Mouse (Mus musculus): ENCODE results near the gene Prss8.
"Not testable (repeated sequence)": the region's sequence is repeated elsewhere in the genome, so short reads cannot be mapped to it uniquely, and the experiment has no call there.

The Prss8 gene

GRCm38 (mm10) chr7:127895891-127896290 lies 34.0 kb downstream of the Prss8 start:
- DNase-seq (ENCODE audit: low spot score in 2 of 2), result not testable (repeated sequence)

DNA sequence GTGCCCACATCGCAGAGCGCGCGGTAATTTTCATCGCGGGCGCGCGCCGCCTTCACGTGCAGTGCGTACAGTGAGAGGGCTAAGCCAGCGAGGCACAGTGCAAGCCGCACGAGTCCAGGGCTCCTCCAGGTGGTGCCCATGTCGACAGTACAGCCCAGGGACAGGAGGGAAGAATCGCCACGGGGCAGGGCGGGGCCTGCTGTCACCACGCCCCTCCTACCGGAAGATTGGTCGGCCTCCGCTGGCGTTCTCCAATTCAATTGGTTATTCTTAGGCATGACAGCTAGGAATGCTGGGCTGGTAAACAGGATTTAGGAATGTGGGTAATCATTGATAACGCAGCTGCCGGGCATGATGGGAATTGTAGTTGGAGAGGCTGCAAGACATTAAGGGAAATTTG lies 34.5 kb downstream of the Prss8 start, which contains the start of the genes Gm21974 and Vkorc1:
Gene Gm21974 (minus strand): TSS at position 13 of the 400 bp plus-strand sequence.
Gene Vkorc1 (minus strand): TSS at position 176 of the 400 bp plus-strand sequence.
- peak; percentile 96 to 97 for DNase-seq (ENCODE audit: low spot score in 2 of 2)

DNA sequence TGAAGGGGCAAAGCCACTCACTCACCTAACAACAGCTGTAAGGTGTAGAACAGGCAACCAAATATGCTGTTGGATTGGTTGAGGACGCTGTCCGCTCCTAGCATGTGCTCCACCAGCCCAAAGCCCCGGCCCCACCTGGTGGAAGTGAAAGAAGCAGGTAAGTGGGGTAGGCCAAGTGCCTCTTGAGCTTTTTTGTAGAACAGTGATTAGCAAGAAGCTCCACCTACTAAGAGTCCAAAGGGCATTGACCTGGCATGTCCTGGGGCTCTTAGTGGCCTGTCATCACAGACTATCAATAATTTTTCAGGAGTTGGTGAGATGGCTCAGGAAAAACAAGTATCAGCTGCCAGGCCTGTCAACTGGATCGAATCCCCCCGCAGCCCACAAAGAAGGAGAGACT lies 35.4 kb downstream of the Prss8 start:
- DNase-seq (ENCODE audit: low spot score in 2 of 2), result no peak

GRCm38 (mm10) chr7:127890798-127891197 lies 39.1 kb downstream of the Prss8 start, which contains the start of gene Prss53:
Prss53 (minus strand) TSS chr7:127890970.
- DNase-seq (ENCODE audit: low spot score in 2 of 2), result no peak

- no peak for DNase-seq (ENCODE audit: low spot score in 2 of 2)
These were observed 41.1 kb downstream of the Prss8 start for GRCm38 (mm10) chr7:127888821-127889220.

DNA sequence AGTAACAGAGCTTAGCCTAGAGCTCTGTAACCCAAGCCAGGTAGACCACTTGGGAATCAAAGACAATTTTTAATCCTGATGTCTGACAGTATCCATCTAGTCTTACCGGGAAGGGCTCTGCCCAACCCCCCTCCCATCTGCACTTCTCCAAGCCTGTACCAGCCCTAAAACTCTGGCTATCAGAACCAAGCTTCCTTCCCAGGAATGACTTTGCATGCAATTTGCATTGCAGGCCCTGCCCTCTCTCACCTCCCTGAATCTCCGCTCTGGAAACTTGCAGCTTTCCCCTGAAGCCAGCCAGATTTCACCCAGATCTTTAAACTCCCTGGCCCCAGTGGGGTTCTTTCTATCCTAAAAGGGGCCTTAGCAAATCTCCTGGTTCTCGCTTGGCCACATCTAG lies 42.1 kb downstream of the Prss8 start:
- no peak for DNase-seq (ENCODE audit: low spot score in 2 of 2)

DNA sequence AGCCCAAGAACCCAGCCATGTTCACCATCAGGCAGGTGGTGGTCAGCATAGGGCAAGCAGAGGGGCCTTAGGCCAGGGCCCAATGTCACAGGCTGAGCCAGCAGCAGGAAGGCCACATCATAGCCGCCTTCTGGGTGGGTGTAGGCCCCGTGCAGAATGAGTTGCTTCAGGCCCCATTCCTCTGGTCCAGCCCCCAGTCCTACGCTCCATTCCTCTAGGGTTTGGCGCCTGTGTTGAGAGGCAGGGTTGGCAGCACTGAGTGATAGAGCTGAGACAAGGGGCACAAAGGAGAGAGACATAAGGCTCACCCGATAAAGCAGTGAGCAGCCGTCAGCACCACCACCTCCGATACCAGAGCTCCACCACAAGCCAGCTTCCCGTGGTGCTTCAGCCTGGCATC lies 42.7 kb downstream of the Prss8 start:
- no peak for DNase-seq (ENCODE audit: low spot score in 2 of 2)

DNA sequence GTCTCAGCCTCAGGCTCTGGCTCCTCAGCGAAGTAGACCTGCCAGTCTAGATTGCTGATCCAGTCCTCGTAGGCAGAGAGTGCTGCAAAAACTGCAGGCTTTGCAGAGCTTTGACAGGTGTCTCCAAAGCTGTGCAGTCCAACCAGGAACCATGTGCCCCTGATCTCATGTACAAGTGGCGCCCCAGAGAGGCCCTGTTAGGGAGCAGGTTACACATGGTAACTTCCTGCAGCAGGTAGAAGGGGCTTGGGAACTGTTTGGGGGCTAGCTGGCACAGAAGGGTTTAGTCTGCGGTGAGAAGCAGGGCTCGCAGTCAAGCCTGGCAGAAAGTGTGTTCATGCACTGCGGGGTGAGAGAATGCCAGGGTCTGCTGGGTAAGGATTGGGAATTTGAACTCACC lies 43.4 kb downstream of the Prss8 start:
- DNase-seq (ENCODE audit: low spot score in 2 of 2), result no peak

DNA sequence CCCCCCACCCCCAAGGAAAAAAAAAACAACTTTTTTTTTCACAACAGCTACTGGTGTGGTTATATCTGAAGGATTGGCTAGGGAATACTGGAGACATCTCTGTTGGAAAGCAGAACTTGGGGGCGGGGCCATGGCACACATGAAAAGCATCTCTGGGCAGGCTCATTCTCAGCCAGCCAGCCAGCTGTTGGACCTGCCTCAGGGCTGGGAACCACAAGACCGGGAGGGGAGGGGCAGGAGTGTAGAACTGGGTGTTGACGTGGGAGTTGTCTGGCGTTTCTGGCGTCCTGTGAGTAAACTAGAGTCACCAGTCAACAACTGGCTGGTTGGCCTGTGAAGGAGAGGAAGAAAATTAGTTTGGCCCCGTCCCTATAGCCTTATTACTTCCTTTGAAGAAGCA lies 44.0 kb downstream of the Prss8 start:
- no peak for DNase-seq (ENCODE audit: low spot score in 2 of 2)

DNA sequence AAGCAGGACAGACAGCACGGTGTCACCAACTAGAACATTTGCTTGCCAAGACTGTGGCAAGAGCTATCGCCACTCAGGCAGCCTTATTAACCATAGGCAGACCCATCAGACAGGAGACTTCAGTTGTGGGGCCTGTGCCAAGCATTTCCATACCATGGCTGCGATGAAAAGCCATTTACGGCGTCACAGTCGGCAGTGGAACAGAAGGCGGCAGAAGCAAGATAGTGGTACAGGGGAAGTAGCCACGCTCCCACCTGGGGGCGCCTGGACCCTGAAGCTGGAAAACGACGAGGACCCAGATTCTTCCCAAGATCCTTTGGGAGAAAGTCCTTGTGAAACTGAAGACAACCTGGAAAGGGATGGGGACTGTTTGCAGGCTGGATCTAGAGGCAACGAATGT lies 49.5 kb downstream of the Prss8 start:
- no peak for DNase-seq (ENCODE audit: low spot score in 2 of 2)

DNA sequence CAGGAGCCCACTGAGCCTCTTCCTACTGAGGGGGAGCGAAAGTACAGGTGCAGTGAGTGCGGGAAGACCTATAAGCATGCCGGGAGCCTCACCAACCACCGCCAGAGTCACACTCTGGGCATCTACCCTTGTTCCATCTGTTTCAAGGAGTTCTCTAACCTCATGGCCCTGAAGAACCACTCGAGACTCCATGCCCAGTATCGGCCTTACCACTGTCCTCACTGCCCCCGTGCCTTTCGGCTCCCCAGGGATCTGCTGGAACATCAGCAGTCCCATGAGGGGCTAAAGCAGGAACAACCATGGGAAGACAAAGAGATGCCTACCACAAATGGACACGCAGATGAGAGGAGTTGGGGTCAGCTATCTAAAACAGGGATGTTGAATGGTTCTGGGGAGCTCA lies 50.6 kb downstream of the Prss8 start:
- DNase-seq (ENCODE audit: low spot score in 2 of 2), result no peak

DNA sequence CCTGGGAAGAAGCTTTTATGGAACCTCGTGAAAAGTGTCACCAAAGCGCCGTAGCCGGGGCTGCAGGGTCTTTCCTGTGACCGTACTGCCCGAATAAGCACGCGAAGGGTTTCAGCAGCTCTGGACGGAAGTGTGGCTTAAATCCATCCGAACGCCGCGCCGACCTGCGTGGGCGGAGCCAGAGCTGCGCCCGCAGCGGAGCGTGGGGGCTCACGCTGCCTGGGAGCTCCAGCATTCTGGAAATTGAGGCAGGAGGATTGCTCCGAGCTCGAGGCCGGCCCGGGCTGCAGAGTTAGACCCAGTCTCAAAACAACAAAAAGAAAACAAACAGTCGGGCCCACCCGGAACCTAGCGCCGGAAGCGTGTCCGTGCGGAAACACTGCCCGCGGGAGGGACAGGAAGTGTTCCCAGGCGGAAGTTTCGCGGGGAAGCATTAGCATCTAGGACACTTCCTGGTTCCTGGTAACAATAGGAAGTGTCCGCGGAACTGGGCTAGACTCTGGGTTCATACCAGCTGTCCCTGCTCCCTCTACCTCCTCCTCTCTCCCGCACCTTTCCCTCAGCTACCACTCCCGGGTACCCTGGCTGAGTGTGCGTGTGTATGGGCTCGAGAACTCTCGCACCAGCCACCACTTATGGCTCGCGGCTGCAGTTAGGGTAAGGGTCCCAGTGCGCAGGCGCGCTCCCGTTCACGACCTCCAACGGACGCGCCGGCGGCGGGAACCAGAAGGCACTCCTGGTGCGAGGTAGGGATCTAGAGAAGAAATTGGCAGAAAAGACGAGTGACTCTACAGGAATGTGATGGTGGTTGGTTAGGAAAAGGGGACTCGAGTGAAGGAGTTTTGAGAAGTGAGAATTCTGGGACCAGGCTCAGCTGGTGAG lies 53.2 kb downstream of the Prss8 start, which contains the start of gene Zfp668:
Gene Zfp668 (minus strand): TSS at position 362 of the 882 bp plus-strand sequence.
- peak; percentile 94 to 95 for DNase-seq (ENCODE audit: low spot score in 2 of 2)

DNA sequence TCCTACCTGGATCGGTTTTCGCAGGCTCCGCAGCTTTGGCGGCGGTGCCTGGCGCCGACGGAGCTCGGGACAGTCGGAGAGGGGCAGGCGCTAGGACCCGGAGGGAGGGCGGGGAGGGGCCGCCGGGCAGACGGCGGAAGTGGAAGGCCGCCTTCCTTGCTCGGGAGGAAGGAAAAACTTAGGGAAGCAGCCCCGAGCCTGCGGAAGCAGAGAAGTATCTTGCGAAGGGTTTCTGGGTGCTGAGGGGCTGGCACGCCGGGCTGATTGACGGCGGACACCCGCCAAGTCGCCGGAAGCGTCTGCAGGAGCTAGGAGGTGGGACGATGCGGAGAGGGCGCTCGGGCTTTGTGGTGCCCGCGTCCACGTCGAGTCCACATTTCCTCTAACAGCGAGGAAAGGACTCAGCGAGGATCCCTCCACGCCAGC lies 53.9 kb downstream of the Prss8 start, which contains the start of gene Zfp646:
Gene Zfp646 (plus strand): TSS at position 181 of the 426 bp plus-strand sequence.
- peak; percentile 81 to 86 for DNase-seq (ENCODE audit: low spot score in 2 of 2)
